Mouse (Mus musculus) 3T3-L1 (cell line): ENCODE results near the gene Tmeff1.

Source experiments
- DNase-seq: peaks from one replicate; pipeline ENCODE4 v3.0.0-alpha.2; 2015; ENCODE audit warnings: low read depth, low spot score

The Tmeff1 gene

GRCm38 (mm10) chr4:48564962-48565361 lies 20.0 kb upstream of the Tmeff1 start:
- no peak for DNase-seq

DNA sequence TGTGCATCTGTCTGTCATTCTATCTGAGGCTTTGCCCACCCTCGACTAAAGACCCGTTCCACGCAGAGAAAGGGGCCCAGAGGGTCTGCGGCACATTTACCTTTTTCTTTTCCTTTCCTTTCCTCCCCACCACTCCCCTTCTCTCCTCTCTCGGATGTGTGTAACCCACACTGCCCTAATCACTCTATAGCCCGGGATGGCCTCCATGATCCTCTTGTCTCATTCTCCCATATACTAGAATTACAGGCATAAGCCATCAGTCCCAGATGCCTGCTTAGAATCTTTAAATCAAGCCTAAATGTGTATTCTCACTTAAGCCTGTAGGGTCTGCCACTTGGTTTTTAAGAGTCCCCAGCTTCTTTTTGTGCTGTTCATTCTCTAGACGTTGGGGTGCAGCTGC lies 8.6 kb upstream of the Tmeff1 start:
- DNase-seq: no peak

GRCm38 (mm10) chr4:48577831-48578230 lies 7.1 kb upstream of the Tmeff1 start:
- DNase-seq: no peak

GRCm38 (mm10) chr4:48578399-48578798 lies 6.6 kb upstream of the Tmeff1 start:
- peak; percentile 39 for DNase-seq

GRCm38 (mm10) chr4:48579475-48580110 lies 5.4 kb upstream of the Tmeff1 start:
- DNase-seq: no peak

GRCm38 (mm10) chr4:48581201-48581600 lies 3.8 kb upstream of the Tmeff1 start:
- DNase-seq: no peak

DNA sequence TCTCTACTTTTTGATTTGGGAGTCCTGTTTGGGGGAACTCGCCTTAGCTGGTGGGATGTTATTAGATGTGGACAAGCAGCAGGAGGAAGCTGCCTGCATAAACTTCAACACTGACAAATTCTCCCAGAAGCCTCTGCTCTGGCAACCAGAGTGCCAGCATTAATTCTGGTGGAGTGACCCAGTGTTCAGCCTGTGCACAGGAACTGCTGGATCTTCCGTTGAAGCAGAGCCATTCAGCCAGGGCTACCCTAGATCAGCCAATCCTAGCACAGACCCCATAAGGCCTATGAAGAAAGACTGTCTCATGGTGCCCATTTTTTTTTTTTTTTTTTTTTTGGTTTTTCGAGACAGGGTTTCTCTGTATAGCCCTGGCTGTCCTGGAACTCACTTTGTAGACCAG lies 3.0 kb upstream of the Tmeff1 start:
- DNase-seq: no peak

DNA sequence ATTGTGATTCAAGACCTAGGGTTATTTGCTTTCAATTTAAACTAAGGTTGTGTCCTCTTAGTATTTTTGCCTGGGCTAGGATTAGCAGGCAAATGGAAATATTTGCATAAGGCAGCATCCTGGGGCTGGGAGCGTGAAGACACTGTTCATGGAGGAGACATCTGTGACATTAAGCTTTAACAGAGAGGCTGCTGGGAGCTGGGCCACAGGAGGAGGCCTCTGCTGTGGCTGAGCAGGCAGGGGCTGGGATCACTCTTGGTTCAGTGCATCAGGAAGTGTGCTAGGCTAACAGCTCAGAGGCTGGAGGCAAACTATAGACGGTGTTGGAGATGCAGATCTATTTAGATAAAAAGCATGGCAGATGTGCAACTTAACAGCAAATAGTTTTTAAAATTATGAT lies 2.0 kb upstream of the Tmeff1 start:
- no peak for DNase-seq

DNA sequence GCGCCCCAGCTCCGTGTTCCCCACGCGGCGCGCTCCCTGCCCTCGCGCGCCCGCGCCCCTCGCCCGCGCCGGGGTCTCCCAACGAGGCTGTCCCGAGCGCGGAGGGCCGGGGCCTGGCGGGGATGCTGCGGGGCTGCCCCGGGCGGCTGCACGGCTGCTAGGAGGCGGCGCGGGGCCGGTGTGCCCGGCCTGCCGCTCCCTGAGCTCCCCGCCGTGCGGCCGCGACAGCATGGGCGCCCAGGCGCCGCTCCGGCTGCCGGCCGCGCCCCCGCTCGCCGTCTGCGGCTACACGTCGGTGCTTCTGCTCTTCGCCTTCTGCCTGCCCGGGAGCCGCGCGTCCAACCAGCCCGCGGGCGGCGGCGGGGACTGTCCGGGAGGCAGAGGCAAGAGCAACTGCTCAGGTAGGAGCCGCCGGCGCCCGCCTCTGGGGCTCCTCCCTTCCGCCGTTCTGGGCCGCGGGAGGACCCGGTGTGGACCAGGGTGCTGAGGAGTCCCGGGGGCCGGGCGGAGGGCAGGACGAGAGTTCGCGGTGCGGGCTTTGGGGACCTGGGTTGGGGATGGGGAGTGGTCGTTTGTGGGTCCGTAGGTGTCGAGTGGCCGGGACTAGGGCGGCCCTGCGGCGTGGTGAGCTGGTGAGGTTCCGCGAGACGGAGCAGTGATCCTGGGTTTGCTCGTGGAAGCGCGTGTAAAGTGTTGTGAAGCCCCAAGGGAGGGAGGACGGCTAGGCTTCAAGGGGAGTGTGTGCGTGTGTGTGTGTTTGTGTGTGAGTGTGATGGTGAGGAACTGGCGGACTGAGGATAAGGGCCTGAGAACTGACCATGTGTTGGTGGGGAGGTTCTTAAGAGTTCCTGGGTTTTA lies 496 bp downstream of the Tmeff1 start:
- DNase-seq: peak; percentile 34

- peak; percentile 47 for DNase-seq
Observed at GRCm38 (mm10) chr4:48586099-48586821, 1.3 kb downstream of the Tmeff1 start.

- DNase-seq: peak; percentile 53
Observed at GRCm38 (mm10) chr4:48587526-48587925, 2.6 kb downstream of the Tmeff1 start.

DNA sequence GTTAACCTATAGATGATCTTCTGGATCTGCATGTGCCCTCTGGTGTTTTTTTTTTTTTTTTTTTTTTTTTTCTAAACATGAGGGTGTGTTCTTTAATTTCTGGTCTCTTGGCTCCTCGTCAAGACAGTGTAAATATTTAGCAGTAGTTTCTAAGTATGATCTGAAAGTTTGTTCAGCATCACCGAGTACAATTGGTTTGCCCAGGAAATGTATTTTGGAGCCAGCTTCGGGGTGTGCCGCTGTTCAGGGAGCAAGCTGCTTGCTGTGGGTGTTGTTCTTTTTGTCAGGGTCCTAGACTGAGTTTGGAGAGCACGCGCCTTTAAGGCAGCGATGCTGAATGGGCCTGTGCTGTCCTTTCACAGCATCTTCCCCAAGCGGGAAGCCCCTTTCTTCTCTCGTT lies 3.6 kb downstream of the Tmeff1 start:
- no peak for DNase-seq

- DNase-seq: no peak
Observed at GRCm38 (mm10) chr4:48590862-48591261, 5.9 kb downstream of the Tmeff1 start.

DNA sequence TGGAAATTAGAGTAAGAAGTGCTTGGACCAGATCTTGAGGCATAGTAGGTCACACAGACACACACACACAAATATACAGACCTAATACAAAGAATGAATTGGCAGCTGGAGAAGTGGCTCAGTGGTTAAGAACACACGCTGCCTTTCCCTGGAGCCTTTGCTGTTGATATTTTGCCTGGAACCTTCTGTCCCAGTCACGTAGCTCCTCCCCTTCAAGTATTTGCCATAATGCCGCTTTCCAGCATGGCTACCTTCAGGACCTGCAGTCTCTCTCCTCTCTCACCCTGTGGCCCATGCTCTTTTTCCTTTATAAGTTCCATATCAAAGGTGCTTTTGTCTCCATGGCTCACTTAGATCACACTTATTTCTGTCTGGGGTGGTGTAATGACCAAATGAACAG lies 6.4 kb downstream of the Tmeff1 start:
- DNase-seq: no peak

- no peak for DNase-seq
Observed at GRCm38 (mm10) chr4:48592328-48592727, 7.4 kb downstream of the Tmeff1 start.

DNA sequence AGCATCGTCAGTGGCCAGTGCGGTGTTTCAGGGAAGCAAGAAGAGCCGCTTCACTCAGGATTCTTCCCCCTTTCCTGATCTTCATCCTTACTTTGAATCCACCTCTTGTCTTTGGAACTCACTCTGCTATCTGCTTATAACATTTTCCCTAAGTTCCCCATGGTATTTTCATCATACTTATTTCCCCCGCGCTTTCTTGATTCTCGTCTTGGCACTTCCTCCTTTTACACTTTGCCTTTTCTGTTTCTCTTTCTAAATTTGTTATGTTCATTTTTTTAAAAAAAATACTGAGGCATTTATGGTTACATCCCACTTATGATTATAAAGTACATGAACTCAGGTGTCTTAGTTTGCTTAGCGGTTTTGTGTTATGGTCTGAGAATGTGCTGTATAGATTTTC lies 7.9 kb downstream of the Tmeff1 start:
- DNase-seq: no peak

- DNase-seq: no peak
Observed at GRCm38 (mm10) chr4:48596111-48596510, 11.1 kb downstream of the Tmeff1 start.

GRCm38 (mm10) chr4:48605650-48606049 lies 20.7 kb downstream of the Tmeff1 start:
- DNase-seq: no peak

GRCm38 (mm10) chr4:48609485-48609884 lies 24.5 kb downstream of the Tmeff1 start:
- DNase-seq: no peak

GRCm38 (mm10) chr4:48610251-48610650 lies 25.3 kb downstream of the Tmeff1 start:
- DNase-seq: no peak

- DNase-seq: peak; percentile 27
Observed at GRCm38 (mm10) chr4:48615483-48615882, 30.5 kb downstream of the Tmeff1 start.

GRCm38 (mm10) chr4:48617201-48617600 lies 32.2 kb downstream of the Tmeff1 start:
- DNase-seq: no peak
